8 mouse cellular contexts compared by ENCODE assay signal in genomic region chr3:133545304-133545666, GRCm38 (mm10). TPM values are rescaled to one million over a fixed set of nuclear protein-coding genes. Genes with fewer than 3 reads are reported as not detected.
A peak's percentile ranks its signal among the peaks of the same experiment; 100 is the strongest.
DNase-seq lines count a peak whose midpoint lies in the region; ATAC-seq and TF ChIP-seq lines count a peak whose summit lies in the region.

No protein-coding gene starts in this region.

- TF ChIP-seq CTCF in lung, postnatal 0 days (IDR thresholded peaks at IDR 0.05): no peak

- ATAC-seq in lung, postnatal 0 days: no peak
- ATAC-seq in forebrain, embryonic 11.5 days (replicated peaks; ENCODE audit: low FRiP score): no peak
- ATAC-seq in limb, embryonic 11.5 days (ENCODE audit: insufficient number of reproducible peaks, low FRiP score, low TSS enrichment, low read depth): no peak
- ATAC-seq in neural tube, embryonic 15.5 days (ENCODE audit: low FRiP score): no peak

- H3K4me3 ChIP-seq in lung, postnatal 0 days (ENCODE audit: low read depth, low read length): peak overlapping the region; percentile 91
- peak overlapping the region; percentile 76 for H3K4me3 ChIP-seq in forebrain, embryonic 11.5 days (ENCODE audit: low read depth, low read length)
- peak overlapping the region; percentile 78 for H3K4me3 ChIP-seq in limb, embryonic 11.5 days (ENCODE audit: low read depth, low read length)
- H3K4me3 ChIP-seq in neural tube, embryonic 15.5 days (replicated peaks): peak overlapping the region; percentile 77

- H3K4me2 ChIP-seq in lung, postnatal 0 days (replicated peaks; ENCODE audit: low read depth, low read length): peak overlapping the region; percentile 87
- peak overlapping the region; percentile 86 for H3K4me2 ChIP-seq in forebrain, embryonic 11.5 days (ENCODE audit: low read depth, low read length, severe bottlenecking)
- H3K4me2 ChIP-seq in limb, embryonic 11.5 days (ENCODE audit: low read depth, severe bottlenecking): peak overlapping the region; percentile 82; the same call in 1 of the 2 replicates
- H3K4me2 ChIP-seq in neural tube, embryonic 15.5 days: peak overlapping the region; percentile 87

- no peaks in the 10 kb centered on the region for H3K4me1 ChIP-seq in lung, postnatal 0 days (ENCODE audit: insufficient read depth, low read depth, low read length)
- 0 out of 2 replicates have a peak, but pooled peaks cover 2% of the 10 kb centered on the region for H3K4me1 ChIP-seq in forebrain, embryonic 11.5 days (replicated peaks; ENCODE audit: control insufficient read depth, insufficient read depth, low read length)
- 0 out of 2 replicates have a peak, but pooled peaks cover 2% of the 10 kb centered on the region for H3K4me1 ChIP-seq in limb, embryonic 11.5 days (ENCODE audit: control insufficient read depth, insufficient read depth, low read length)
- H3K4me1 ChIP-seq in neural tube, embryonic 15.5 days: peaks cover 20% of the 10 kb centered on the region

- peak overlapping the region; percentile 96 for H3K27ac ChIP-seq in lung, postnatal 0 days (ENCODE audit: low read length)
- no peak overlapping the region for H3K27ac ChIP-seq in forebrain, embryonic 11.5 days (ENCODE audit: low read depth, low read length)
- no peak overlapping the region for H3K27ac ChIP-seq in limb, embryonic 11.5 days (replicated peaks; ENCODE audit: low read depth, low read length)
- peak overlapping the region; percentile 95 for H3K27ac ChIP-seq in neural tube, embryonic 15.5 days (replicated peaks)

- no peak overlapping the region for H3K9ac ChIP-seq in lung, postnatal 0 days (replicated peaks; ENCODE audit: low read depth)
- H3K9ac ChIP-seq in forebrain, embryonic 11.5 days (ENCODE audit: low read length): no peak overlapping the region
- H3K9ac ChIP-seq in limb, embryonic 11.5 days (ENCODE audit: low read length): no peak overlapping the region
- H3K9ac ChIP-seq in neural tube, embryonic 15.5 days (replicated peaks): peak overlapping the region; percentile 73; the same call in 1 of the 2 replicates

- no peak for TF ChIP-seq EP300 in lung, postnatal 0 days (IDR thresholded peaks at IDR 0.05)

- DNase-seq in lung, postnatal 0 days (ENCODE audit: low spot score): no peak
- no peak for DNase-seq in lung, postnatal 4 days
- DNase-seq in forebrain, embryonic 11.5 days (ENCODE audit: low spot score): no peak
- DNase-seq in limb, embryonic 11.5 days (ENCODE audit: low spot score): no peak
- no peak for DNase-seq in thymus, postnatal 0 days (ENCODE audit: low spot score)
- no peak for DNase-seq in kidney, adult 9 months
- DNase-seq in adipocyte (ENCODE audit: low spot score): no peak

- H3K36me3 ChIP-seq in lung, postnatal 0 days (ENCODE audit: insufficient read depth, low read length): no peaks in the 10 kb centered on the region
- H3K36me3 ChIP-seq in forebrain, embryonic 11.5 days (ENCODE audit: control insufficient read depth, insufficient read depth, low read length): no peaks in the 10 kb centered on the region
- H3K36me3 ChIP-seq in limb, embryonic 11.5 days (ENCODE audit: control insufficient read depth, insufficient read depth, low read length): no peaks in the 10 kb centered on the region
- H3K36me3 ChIP-seq in neural tube, embryonic 15.5 days: no peaks in the 10 kb centered on the region

- H3K9me3 ChIP-seq in lung, postnatal 0 days (ENCODE audit: low read length): no peaks in the 10 kb centered on the region
- H3K9me3 ChIP-seq in forebrain, embryonic 11.5 days (ENCODE audit: control insufficient read depth, low read length): no peaks in the 10 kb centered on the region
- H3K9me3 ChIP-seq in limb, embryonic 11.5 days (ENCODE audit: control insufficient read depth, low read length): no peaks in the 10 kb centered on the region
- H3K9me3 ChIP-seq in neural tube, embryonic 15.5 days (replicated peaks): no peaks in the 10 kb centered on the region

- WGBS in lung, postnatal 0 days: 19% methylated on average over 6 of the region's 6 CpGs
- 9% methylated on average over 6 of the region's 6 CpGs for WGBS in forebrain, embryonic 11.5 days
- WGBS in limb, embryonic 11.5 days: 15% methylated on average over 6 of the region's 6 CpGs
- WGBS in neural tube, embryonic 15.5 days: 10% methylated on average over 6 of the region's 6 CpGs

- H3K27me3 ChIP-seq in lung, postnatal 0 days (replicated peaks; ENCODE audit: insufficient read depth, low read length): no peaks in the 10 kb centered on the region
- no peaks in the 10 kb centered on the region for H3K27me3 ChIP-seq in forebrain, embryonic 11.5 days (ENCODE audit: control insufficient read depth, insufficient read depth, low read length)
- no peaks in the 10 kb centered on the region for H3K27me3 ChIP-seq in limb, embryonic 11.5 days (ENCODE audit: control insufficient read depth, insufficient read depth, low read length)
- H3K27me3 ChIP-seq in neural tube, embryonic 15.5 days (replicated peaks): no peaks in the 10 kb centered on the region

RNA-seq across cellular contexts. Expression of gene Tet2, which starts 0.3 kb away (rescaled TPM):
- polyA plus RNA-seq in lung, postnatal 0 days (2015; fragmentation: Nextera tagmentation; extraction: Ambion mirVana): 14.6 and 16.1 TPM in 2 replicates
- 16.7 and 19.3 TPM in 2 replicates for polyA plus RNA-seq in forebrain, embryonic 11.5 days (2014; fragmentation: Nextera tagmentation; extraction: Ambion mirVana)
- polyA plus RNA-seq in limb, embryonic 11.5 days (2014; fragmentation: Nextera tagmentation; extraction: Ambion mirVana): 12.7 and 14.1 TPM in 2 replicates
- 15.2 and 15.7 TPM in 2 replicates for polyA plus RNA-seq in neural tube, embryonic 15.5 days (2015; fragmentation: Nextera tagmentation; extraction: Ambion mirVana)
- 6.2 and 10.4 TPM in 2 replicates for polyA plus RNA-seq in thymus, postnatal 0 days (2015; fragmentation: Nextera tagmentation; extraction: Ambion mirVana)

Comparison
In these comparisons a context has a peak if more than half of its experiments do, and no peak if none do; other contexts are left out.
1. H3K27ac ChIP-seq: peak in lung, postnatal 0 days (single experiment) and neural tube, embryonic 15.5 days (single experiment); none in forebrain, embryonic 11.5 days (single experiment) and limb, embryonic 11.5 days (single experiment).
2. Peak in every context shown above with its lines, with median percentiles within 50 percentile points of each other: H3K4me2 ChIP-seq and H3K4me3 ChIP-seq.